Mouse (Mus musculus) heart, postnatal 0 days (tissue): ENCODE measurements at regions not wholly inside any gene's neighbourhood (a gene's known extent, or its start where the extent isn't known, plus 50 kb on each side); places are given as distances from the start of the nearest gene placed in this dataset.

Source experiments
- CTCF ChIP-seq: IDR thresholded peaks from 2 replicates; pipeline ENCODE4 v1.5.1; 2016; ENCODE audit warnings: antibody characterized with exemption, control low read depth, low read depth
- EP300 ChIP-seq: IDR thresholded peaks from 2 replicates; pipeline ENCODE4 v1.6.1; 2016; ENCODE audit warnings: antibody characterized with exemption, low read depth

- no peak for TF ChIP-seq CTCF
- TF ChIP-seq EP300, result no peak
Measured at GRCm38 (mm10) chr4:4537172-4537753, 255.9 kb downstream of the Impad1 start.
